Mouse (Mus musculus): ENCODE results near the gene Dlx1. TPM values are rescaled to one million over a fixed set of nuclear protein-coding genes. Genes with fewer than 3 reads are reported as not detected.
A peak's percentile ranks its signal among the peaks of the same experiment; 100 is the strongest.

The Dlx1 gene
- polyA plus RNA-seq, 1 experiment from 2014 or later, result 0.13 TPM

DNA sequence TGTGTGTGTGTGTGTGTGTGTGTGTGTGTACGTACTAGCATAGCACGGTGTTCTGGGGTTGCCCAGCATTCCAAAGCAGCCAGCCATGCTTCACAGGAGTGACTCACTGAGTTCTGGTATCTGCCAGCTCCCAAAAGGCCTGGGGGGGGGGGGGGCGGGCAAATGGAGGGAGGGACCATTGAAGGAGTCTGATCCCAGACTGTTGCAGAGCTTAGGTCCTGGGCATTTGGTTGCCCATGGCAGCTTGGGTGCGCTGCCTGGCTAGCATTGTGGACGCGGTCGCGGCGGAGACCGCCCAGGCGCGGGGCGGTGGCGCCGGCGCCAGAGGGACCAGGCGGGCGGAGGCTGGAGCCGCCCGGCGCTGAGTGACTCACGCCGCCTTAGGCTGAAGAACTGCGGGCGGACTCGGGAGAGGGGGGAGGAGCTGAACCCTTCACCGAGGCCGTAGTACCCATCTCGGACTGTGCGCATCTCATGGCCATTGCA, 14.9 kb downstream of the Dlx1 start:
- Histone ChIP-seq H3K9me3 (replicated peaks) (no peaks in the 10 kb centered on the region), H3K4me2 (no peak overlapping the region), H3K4me1 (peaks cover 36% of the 10 kb centered on the region), H3K4me3 (replicated peaks) (no peak overlapping the region), H3K27ac (replicated peaks) (no peak overlapping the region), H3K27me3 (replicated peaks) (peaks cover 83% of the 10 kb centered on the region), H3K9ac (replicated peaks) (no peak overlapping the region), H3K36me3 (no peaks in the 10 kb centered on the region)
- 1% methylated on average over 29 of the region's 30 CpGs for WGBS
- ATAC-seq (ENCODE audit: low FRiP score), result no peak

DNA sequence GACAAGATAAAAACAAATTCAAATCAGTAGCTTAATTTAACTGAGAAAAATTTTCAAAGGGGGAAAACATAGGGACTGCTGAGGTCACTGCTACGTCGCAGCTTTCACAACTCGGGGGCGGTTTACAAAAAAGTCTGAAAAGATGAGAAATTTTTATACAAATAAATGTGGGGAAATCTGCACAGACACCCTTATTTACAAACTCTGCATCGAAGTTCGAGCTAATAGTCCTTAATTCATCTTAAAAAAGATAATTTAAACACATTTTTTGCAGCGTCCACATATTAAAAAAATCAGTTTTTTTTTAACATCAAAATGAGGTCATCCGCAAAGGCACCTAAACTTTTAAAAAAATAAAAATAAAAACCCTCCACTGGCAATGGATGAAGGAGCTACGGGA, 15.6 kb downstream of the Dlx1 start:
- no peak overlapping the region for H3K4me3 ChIP-seq (replicated peaks)

DNA sequence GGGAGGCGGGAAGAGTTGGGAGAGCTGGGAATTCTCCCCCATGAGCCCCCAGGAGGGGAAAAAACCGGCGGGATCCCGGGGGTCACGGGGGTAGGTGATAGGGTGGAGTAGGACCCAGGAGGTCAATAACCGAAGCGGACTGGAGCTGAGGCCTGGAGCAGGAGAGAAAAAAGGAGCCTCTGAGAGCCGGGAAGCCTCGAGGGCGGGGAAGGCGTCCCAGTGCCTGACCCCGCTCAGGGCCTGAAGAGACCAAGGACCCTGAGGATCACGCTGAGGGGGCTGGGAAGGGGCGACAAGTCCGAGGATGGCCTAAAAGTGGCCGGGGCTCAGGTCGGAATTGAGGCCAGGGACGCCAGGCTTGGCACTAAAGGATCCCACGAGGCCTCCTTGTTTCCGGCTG, 16.0 kb downstream of the Dlx1 start:
- no peak overlapping the region for H3K4me3 ChIP-seq (replicated peaks)
- peaks cover 36% of the 10 kb centered on the region for H3K4me1 ChIP-seq
- no peaks in the 10 kb centered on the region for H3K36me3 ChIP-seq
- H3K27ac ChIP-seq (replicated peaks), result no peak overlapping the region
- no peak overlapping the region for H3K4me2 ChIP-seq
- 1% methylated on average over 20 of the region's 20 CpGs for WGBS
- no peaks in the 10 kb centered on the region for H3K9me3 ChIP-seq (replicated peaks)
- peaks cover 83% of the 10 kb centered on the region for H3K27me3 ChIP-seq (replicated peaks)
- no peak overlapping the region for H3K9ac ChIP-seq (replicated peaks)
- no peak for ATAC-seq (ENCODE audit: low FRiP score)

More for the DNA sequence above, 15.6 kb downstream of the Dlx1 start:
- peaks cover 83% of the 10 kb centered on the region for H3K27me3 ChIP-seq (replicated peaks)
- H3K4me2 ChIP-seq, result no peak overlapping the region
- H3K9me3 ChIP-seq (replicated peaks), result no peaks in the 10 kb centered on the region
- no peaks in the 10 kb centered on the region for H3K36me3 ChIP-seq
- H3K4me1 ChIP-seq, result peaks cover 36% of the 10 kb centered on the region
- ATAC-seq (ENCODE audit: low FRiP score), result no peak
- H3K27ac ChIP-seq (replicated peaks), result no peak overlapping the region
- H3K9ac ChIP-seq (replicated peaks), result no peak overlapping the region
- WGBS, result under 1% methylated on average over 9 of the region's 9 CpGs

DNA sequence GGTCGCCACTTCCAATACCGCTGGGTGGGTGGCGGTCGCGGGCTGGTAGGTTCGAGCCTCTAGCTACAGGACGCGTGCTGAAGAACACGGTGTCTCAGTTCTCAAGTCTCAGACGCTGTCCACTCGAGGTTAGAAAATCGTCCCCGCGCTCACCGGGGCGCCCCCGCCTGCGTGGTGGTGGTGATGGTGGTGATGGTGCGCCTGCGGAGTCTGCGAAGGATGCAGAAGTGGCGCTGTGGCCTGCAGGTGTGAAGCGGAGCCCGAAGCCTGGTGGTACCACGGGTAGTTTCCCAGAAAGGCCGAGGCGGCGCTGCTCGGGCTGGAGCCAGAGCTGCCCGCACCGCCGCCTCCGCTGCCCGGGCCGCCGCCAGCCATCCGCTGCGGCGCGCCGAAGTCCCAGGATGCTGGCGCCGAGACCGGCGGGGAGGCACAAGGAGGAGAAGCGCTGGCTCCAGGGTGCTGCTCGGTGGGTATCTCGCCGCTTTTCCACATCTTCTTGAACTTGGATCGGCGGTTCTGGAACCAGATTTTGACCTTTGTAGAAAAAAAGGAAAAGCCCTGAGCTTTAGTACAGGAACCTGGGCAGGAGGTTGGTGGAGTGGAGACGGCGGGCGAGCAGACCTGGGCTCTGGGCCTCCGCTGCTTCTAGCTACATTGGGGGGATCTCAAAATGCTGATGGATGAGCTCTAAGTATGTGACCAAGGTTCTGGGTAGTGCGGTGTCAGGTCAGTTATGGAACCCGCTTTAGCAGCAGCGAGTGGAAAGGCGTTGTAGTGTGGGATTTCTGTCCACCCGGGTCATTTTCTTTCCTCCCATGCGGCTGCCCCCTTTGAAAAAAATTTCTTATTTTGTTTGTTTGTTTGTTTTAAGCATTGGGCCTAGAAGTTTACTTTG, 16.7 kb downstream of the Dlx1 start:
- Histone ChIP-seq H3K4me2 (0 out of 2 replicates have a peak overlapping the region, but pooled peaks have one; percentile 3), H3K27me3 (replicated peaks) (peaks cover 83% of the 10 kb centered on the region)

DNA sequence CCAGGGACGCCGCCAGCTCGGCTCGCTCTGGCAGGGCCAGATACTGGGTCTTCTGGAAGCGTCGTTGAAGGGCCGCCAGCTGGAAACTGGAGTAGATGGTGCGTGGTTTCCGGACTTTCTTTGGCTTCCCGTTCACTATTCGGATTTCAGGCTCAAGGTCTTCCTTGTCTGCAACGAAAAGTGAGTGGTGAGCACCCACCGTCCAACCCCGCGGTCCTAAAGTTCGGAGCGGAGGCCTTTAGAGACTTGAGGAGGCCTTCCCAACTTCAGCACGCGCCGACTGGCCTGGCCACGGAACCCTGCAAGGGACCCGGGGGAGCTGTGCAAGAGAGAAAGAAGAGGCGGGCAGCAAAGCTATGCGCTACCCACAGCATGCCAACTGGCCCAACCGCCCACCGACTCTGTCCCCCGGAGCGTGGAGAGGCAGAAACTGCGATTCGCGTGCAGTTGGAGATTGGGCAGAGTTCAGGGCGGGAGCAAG, 17.5 kb downstream of the Dlx1 start:
- H3K36me3 ChIP-seq, result no peaks in the 10 kb centered on the region
- H3K9me3 ChIP-seq (replicated peaks), result no peaks in the 10 kb centered on the region
- no peak overlapping the region for H3K27ac ChIP-seq (replicated peaks)
- WGBS, result under 1% methylated on average over 32 of the region's 32 CpGs
- H3K4me2 ChIP-seq, result peak overlapping the region; percentile 70
- peaks cover 85% of the 10 kb centered on the region for H3K27me3 ChIP-seq (replicated peaks)
- 0 out of 2 replicates have a peak, but pooled peaks have one; percentile 30 for ATAC-seq (ENCODE audit: low FRiP score)
- H3K4me3 ChIP-seq (replicated peaks), result peak overlapping the region; percentile 37
- no peak overlapping the region for H3K9ac ChIP-seq (replicated peaks)
- H3K4me1 ChIP-seq, result peaks cover 36% of the 10 kb centered on the region

More for the DNA sequence above, 16.7 kb downstream of the Dlx1 start:
- Histone ChIP-seq H3K4me1 (peaks cover 36% of the 10 kb centered on the region), H3K9ac (replicated peaks) (no peak overlapping the region), H3K9me3 (replicated peaks) (no peaks in the 10 kb centered on the region), H3K27ac (replicated peaks) (no peak overlapping the region), H3K36me3 (no peaks in the 10 kb centered on the region), H3K4me3 (replicated peaks) (0 out of 2 replicates have a peak overlapping the region, but pooled peaks have one; percentile 2)
- WGBS, result 1% methylated on average over 60 of the region's 61 CpGs
- no peak for ATAC-seq (ENCODE audit: low FRiP score)

DNA sequence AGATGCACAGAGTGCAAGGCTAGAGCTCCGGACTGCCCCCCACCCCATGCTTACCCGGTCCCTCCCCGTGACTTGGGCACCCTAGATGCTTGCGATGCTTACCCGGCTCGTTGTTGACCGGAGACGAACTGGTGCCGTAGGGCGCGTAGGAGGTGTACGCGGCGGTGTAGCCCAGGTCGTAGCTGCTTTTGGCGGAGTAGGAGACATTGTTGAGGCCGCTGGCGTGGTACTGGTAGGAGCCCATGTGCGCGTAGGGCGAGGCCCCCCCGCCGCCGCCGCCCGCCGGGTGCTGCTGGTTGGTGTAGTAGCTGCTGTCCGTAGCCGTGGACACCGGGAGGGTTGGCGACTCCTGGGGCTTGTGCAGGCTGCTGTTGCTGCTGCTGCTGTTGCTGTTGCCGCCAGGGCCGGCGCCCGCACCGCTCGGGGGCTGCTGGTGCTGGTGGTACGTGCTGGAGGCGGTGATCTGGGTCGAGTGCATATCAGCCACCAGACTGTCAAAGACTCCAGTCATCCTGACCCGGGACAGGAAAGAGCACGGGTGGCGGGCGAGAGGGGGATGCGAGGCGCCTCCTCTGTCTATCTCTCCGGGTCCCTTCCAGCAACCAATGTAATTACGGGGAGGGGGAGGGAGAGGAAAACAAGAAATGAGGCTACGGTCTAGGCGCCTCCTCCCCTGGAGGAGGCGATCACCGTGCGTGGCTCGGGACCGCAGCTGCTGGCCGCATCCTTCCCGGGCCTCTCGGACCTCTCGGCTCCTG, 18.1 kb downstream of the Dlx1 start:
- no peak overlapping the region for H3K9ac ChIP-seq (replicated peaks)
- H3K4me3 ChIP-seq (replicated peaks), result peak overlapping the region; percentile 37
- peak overlapping the region; percentile 70 for H3K4me2 ChIP-seq
- H3K4me1 ChIP-seq, result peaks cover 31% of the 10 kb centered on the region
- ATAC-seq (ENCODE audit: low FRiP score), result 0 out of 2 replicates have a peak, but pooled peaks have one; percentile 34
- H3K9me3 ChIP-seq (replicated peaks), result no peaks in the 10 kb centered on the region
- no peak overlapping the region for H3K27ac ChIP-seq (replicated peaks)
- peaks cover 83% of the 10 kb centered on the region for H3K27me3 ChIP-seq (replicated peaks)
- H3K36me3 ChIP-seq, result no peaks in the 10 kb centered on the region
- WGBS, result under 1% methylated on average over 58 of the region's 59 CpGs

DNA sequence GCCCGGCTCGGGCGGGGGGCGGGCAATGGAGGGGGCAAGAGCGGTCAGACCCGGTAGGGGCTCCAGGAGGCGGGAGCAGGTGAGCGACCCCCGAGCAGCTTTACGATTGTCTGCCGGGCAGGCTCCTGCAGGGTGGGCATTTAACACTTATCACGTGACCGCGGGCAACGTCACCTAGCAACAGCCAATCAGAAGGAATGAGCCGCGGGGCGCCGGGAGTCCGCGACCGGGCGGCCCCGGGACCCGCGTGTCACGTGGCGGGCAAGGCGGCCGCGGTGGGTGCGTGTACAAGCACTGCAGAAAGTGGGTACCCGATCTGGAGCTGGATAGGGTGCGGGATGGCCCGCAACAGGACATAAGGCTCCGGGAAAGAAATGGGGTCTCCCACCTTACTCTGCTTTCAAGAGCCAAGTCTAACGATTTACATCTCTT, 18.7 kb downstream of the Dlx1 start, which contains the start of gene Dlx2:
Dlx2 (minus strand) TSS at position 115 of the 432 bp plus-strand sequence.
- Histone ChIP-seq H3K36me3 (no peaks in the 10 kb centered on the region), H3K27me3 (replicated peaks) (peaks cover 83% of the 10 kb centered on the region), H3K27ac (replicated peaks) (no peak within 1 kb of the TSS), H3K4me3 (replicated peaks) (peak within 1 kb of the TSS; percentile 37), H3K4me2 (peak within 1 kb of the TSS; percentile 70), H3K9ac (replicated peaks) (no peak within 1 kb of the TSS), H3K4me1 (peaks cover 30% of the 10 kb centered on the region), H3K9me3 (replicated peaks) (no peaks in the 10 kb centered on the region)
- under 1% methylated on average over 37 of the region's 37 CpGs for WGBS
- ATAC-seq (ENCODE audit: low FRiP score), result 0 out of 2 replicates have a peak, but pooled peaks have one; percentile 14

DNA sequence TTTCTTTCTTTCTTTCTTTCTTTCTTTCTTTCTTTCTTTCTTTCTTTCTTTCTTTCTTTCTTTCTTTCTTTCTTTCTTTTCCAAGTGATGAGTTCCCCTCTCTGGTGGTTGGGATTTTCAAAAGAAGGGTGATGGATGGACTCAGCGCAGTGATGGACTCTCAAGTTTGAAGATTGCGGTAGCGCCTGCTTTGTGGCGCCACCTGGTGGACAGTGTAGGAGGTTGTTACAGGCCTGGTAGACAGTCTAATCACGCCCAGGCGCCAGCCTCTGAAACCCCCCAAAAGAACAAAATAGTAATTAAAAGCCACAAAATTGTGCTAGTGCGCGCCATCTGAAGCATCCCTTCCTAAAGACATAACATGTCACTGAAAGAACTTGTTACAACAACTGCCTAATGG, 19.9 kb downstream of the Dlx1 start:
- Histone ChIP-seq H3K4me2 (no peak overlapping the region), H3K27ac (replicated peaks) (no peak overlapping the region), H3K9ac (replicated peaks) (no peak overlapping the region), H3K27me3 (replicated peaks) (peaks cover 81% of the 10 kb centered on the region), H3K9me3 (replicated peaks) (no peaks in the 10 kb centered on the region), H3K4me3 (replicated peaks) (no peak overlapping the region), H3K36me3 (no peaks in the 10 kb centered on the region), H3K4me1 (peaks cover 32% of the 10 kb centered on the region)
- WGBS, result under 1% methylated on average over 8 of the region's 8 CpGs
- ATAC-seq (ENCODE audit: low FRiP score), result no peak

DNA sequence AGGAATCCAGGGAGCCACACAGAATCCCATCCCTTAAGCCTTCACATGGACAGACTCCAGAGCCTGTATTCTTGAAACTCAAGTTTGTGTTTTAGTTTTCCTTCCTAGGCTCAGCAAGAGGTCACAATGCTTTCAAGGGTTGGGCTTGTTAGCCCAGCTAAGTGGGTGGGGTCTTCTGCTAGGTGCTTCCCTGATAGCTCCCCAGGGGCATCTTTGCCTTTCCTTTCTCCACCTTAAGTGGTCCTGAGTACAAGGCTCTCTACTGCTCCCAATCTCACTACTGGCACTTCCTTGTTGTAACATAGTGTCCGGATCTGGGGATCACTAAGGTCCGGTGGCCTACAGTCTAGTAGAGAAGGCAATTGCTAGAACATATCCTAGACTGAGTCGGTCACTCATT, 22.4 kb downstream of the Dlx1 start:
- H3K36me3 ChIP-seq, result no peaks in the 10 kb centered on the region
- no peak overlapping the region for H3K4me2 ChIP-seq
- no peak for ATAC-seq (ENCODE audit: low FRiP score)
- WGBS, result 27% methylated on average over 3 of the region's 3 CpGs
- no peak overlapping the region for H3K27ac ChIP-seq (replicated peaks)
- H3K27me3 ChIP-seq (replicated peaks), result peaks cover 67% of the 10 kb centered on the region
- H3K4me1 ChIP-seq, result peaks cover 21% of the 10 kb centered on the region
- no peaks in the 10 kb centered on the region for H3K9me3 ChIP-seq (replicated peaks)
- H3K9ac ChIP-seq (replicated peaks), result no peak overlapping the region
- H3K4me3 ChIP-seq (replicated peaks), result no peak overlapping the region

DNA sequence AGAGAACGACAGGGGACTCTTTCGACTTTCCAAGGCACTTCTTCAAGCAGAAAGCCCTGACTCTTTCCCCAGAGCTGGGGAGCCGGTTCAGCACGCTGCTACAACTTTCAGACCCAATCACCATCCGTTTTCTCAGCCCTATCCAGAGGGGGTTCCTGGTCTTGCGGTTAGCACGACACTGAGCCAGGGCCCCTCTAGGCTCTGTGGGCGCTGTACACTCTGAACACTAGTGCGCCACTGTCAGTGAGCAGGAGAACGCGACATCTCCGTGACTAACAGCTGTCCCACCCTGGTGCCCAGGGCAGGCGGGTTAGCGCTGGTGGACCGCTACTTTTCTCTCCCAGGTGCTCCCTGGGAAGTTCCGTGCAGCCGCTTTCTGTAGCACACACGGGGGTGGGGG, 23.8 kb downstream of the Dlx1 start:
- H3K9ac ChIP-seq (replicated peaks), result no peak overlapping the region
- peaks cover 7% of the 10 kb centered on the region for H3K4me1 ChIP-seq
- H3K4me3 ChIP-seq (replicated peaks), result no peak overlapping the region
- H3K27me3 ChIP-seq (replicated peaks), result peaks cover 54% of the 10 kb centered on the region
- H3K9me3 ChIP-seq (replicated peaks), result no peaks in the 10 kb centered on the region
- no peak overlapping the region for H3K27ac ChIP-seq (replicated peaks)
- no peaks in the 10 kb centered on the region for H3K36me3 ChIP-seq
- no peak for ATAC-seq (ENCODE audit: low FRiP score)
- 2% methylated on average over 18 of the region's 18 CpGs for WGBS
- H3K4me2 ChIP-seq, result peak overlapping the region; percentile 11; the same call in 1 of the 2 replicates

DNA sequence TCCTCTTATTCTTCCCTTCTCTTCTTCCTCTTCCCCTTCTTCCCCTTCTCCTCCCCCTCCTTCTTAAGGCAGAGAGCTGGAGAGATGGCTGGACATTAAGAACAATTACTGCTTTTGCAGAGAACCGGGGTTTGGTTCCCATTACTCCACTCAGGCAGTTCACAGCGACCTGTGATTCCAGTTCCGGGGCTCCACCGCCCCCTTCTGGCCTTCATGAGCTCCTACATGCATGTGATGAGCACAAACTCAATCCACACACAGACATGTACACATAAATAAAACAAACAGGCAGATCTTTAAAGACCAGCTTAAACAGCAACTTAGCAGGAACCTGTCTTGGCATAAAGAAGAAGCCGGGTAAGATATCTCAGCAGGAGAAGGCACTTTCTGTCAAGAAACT, 28.2 kb downstream of the Dlx1 start:
- no peak overlapping the region for H3K4me3 ChIP-seq (replicated peaks)
- WGBS, result 69% methylated on average over 5 of the region's 5 CpGs
- ATAC-seq (ENCODE audit: low FRiP score), result no peak

More for the DNA sequence above, 28.2 kb downstream of the Dlx1 start:
- H3K27ac ChIP-seq (replicated peaks), result no peak overlapping the region
- H3K27me3 ChIP-seq (replicated peaks), result peaks cover 20% of the 10 kb centered on the region
- no peaks in the 10 kb centered on the region for H3K9me3 ChIP-seq (replicated peaks)
- H3K36me3 ChIP-seq, result no peaks in the 10 kb centered on the region
- peaks cover 4% of the 10 kb centered on the region; the same call in 1 of the 2 replicates for H3K4me1 ChIP-seq
- no peak overlapping the region for H3K4me2 ChIP-seq
- H3K9ac ChIP-seq (replicated peaks), result no peak overlapping the region
